ENCODE assay signal across 27 mouse cellular contexts in the genomic region with DNA sequence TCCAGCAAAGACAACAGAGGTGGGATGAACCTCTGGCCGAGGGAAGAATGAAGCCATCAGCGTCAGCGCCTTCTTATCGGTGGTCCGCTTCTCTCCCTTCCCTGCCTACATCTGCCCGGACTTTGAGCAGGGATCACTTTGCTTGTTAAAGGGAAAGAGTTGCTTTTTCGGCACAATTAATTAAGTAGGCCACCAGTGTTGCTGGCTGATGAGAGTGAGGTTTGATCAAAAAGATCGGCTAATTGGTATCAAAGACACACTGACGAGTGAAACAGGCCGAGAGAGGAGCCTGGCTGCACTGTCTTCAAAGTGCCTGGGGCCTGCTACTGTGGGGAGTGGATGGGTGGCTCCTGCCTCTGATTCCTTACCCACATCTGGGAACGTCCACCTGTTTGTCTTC. TPM values are rescaled to one million over a fixed set of nuclear protein-coding genes. Genes with fewer than 3 reads are reported as not detected.
"Had no signal": no experiment of that assay in that cellular context is flagged by ENCODE, and none has a peak within 500 bp of the region (broad histone marks: within the 10 kb centered on the region; RNA-seq: fewer than 3 reads in every experiment).

No protein-coding gene starts in this region.

- H3K4me2 ChIP-seq: heart, embryonic 12.5 days; hindbrain, embryonic 12.5 days; hindbrain, embryonic 14.5 days; intestine, embryonic 15.5 days; limb, embryonic 13.5 days; limb, embryonic 15.5 days; liver, embryonic 12.5 days had no signal

- H3K9me3 ChIP-seq: heart, embryonic 10.5 days; hindbrain, embryonic 10.5 days; hindbrain, embryonic 12.5 days; intestine, embryonic 15.5 days; limb, embryonic 13.5 days; limb, embryonic 15.5 days had no signal

- H3K36me3 ChIP-seq: heart, embryonic 10.5 days; heart, embryonic 12.5 days; hindbrain, embryonic 10.5 days; hindbrain, embryonic 12.5 days; intestine, embryonic 15.5 days; limb, embryonic 13.5 days; limb, embryonic 15.5 days; liver, embryonic 12.5 days had no signal

- DNase-seq: gastrocnemius, adult 2 months; gastrocnemius, postnatal 10 days; gastrocnemius, postnatal 25 days; heart, adult 18-20 months; heart, postnatal 10 days; heart, postnatal 4 days; kidney, adult 18-20 months; kidney, adult 8-10 months; kidney, postnatal 14 days; kidney, postnatal 36 days; layer of hippocampus, adult 9-11 months; layer of hippocampus, postnatal 36 days; left cerebral cortex, postnatal 4 days had no signal

- H3K27ac ChIP-seq: gastrocnemius, adult 2 months; heart, embryonic 10.5 days; hindbrain, embryonic 10.5 days; hindbrain, embryonic 12.5 days; hindbrain, embryonic 14.5 days; intestine, embryonic 15.5 days; kidney, postnatal 0 days; limb, embryonic 13.5 days; limb, embryonic 15.5 days; liver, embryonic 12.5 days had no signal

- H3K9ac ChIP-seq: heart, embryonic 12.5 days; hindbrain, embryonic 12.5 days; hindbrain, embryonic 14.5 days; intestine, embryonic 15.5 days; limb, embryonic 13.5 days; limb, embryonic 15.5 days; liver, embryonic 12.5 days had no signal

- ATAC-seq: hindbrain, embryonic 16.5 days; inflammation-experienced regulatory T-cells, adult 6 months; intestine, embryonic 15.5 days; intestine, postnatal 0 days; liver, embryonic 12.5 days had no signal

- H3K27me3 ChIP-seq: heart, embryonic 12.5 days; intestine, embryonic 15.5 days; limb, embryonic 15.5 days; liver, embryonic 12.5 days had no signal

- H3K4me1 ChIP-seq: intestine, embryonic 15.5 days; liver, embryonic 12.5 days had no signal

- H3K4me3 ChIP-seq: gastrocnemius, adult 2 months; heart, embryonic 10.5 days; heart, embryonic 12.5 days; hindbrain, embryonic 10.5 days; hindbrain, embryonic 12.5 days; intestine, embryonic 15.5 days; limb, embryonic 13.5 days; limb, embryonic 15.5 days; liver, embryonic 12.5 days had no signal

RNA-seq across cellular contexts. Expression of gene Cdh4, which starts 49.7 kb away (rescaled TPM):
- total RNA-seq: granulocyte monocyte progenitor cell, adult 5-6 weeks had no signal
- polyA plus RNA-seq: inflammation-experienced regulatory T-cells, adult 6 months had no signal
